Mouse (Mus musculus): ENCODE measurements around the gene Alk.

Gene Alk

GRCm38 (mm10) chr17:72118376-72118775 is 486.1 kb downstream of the Alk start:
- no peak for DNase-seq

GRCm38 (mm10) chr17:72115271-72115944 is 489.0 kb downstream of the Alk start:
- DNase-seq, result no peak

GRCm38 (mm10) chr17:72112004-72112403 is 492.4 kb downstream of the Alk start:
- no peak for DNase-seq

GRCm38 (mm10) chr17:72111528-72111927 is 492.9 kb downstream of the Alk start:
- no peak for DNase-seq

GRCm38 (mm10) chr17:72087261-72087703 is 517.1 kb downstream of the Alk start:
- no peak for DNase-seq

GRCm38 (mm10) chr17:72081396-72081795 is 523.0 kb downstream of the Alk start:
- DNase-seq, result no peak

GRCm38 (mm10) chr17:72076306-72076921 is 528.0 kb downstream of the Alk start:
- peak; percentile 68 for DNase-seq

GRCm38 (mm10) chr17:72071871-72072270 is 532.6 kb downstream of the Alk start:
- DNase-seq, result no peak

GRCm38 (mm10) chr17:72068176-72068575 is 536.3 kb downstream of the Alk start:
- no peak for DNase-seq

GRCm38 (mm10) chr17:72062978-72063377 is 541.4 kb downstream of the Alk start:
- DNase-seq, result no peak

- DNase-seq, result no peak
Observed at GRCm38 (mm10) chr17:72059312-72059711, 545.1 kb downstream of the Alk start.

GRCm38 (mm10) chr17:72045671-72046070 is 558.8 kb downstream of the Alk start:
- no peak for DNase-seq

GRCm38 (mm10) chr17:72043667-72044390 is 560.6 kb downstream of the Alk start:
- no peak for DNase-seq

GRCm38 (mm10) chr17:72043001-72043666 is 561.3 kb downstream of the Alk start:
- peak; percentile 89 for DNase-seq

GRCm38 (mm10) chr17:72039176-72039948 is 565.1 kb downstream of the Alk start:
- no peak for DNase-seq

GRCm38 (mm10) chr17:72038371-72038770 is 566.1 kb downstream of the Alk start:
- DNase-seq, result no peak

GRCm38 (mm10) chr17:72030672-72031071 is 573.8 kb downstream of the Alk start:
- DNase-seq, result no peak

- no peak for DNase-seq
Observed at GRCm38 (mm10) chr17:72023323-72023722, 581.1 kb downstream of the Alk start.

- no peak for DNase-seq
Observed at GRCm38 (mm10) chr17:72021733-72022669, 582.4 kb downstream of the Alk start.

- DNase-seq, result no peak
Observed at GRCm38 (mm10) chr17:72017329-72017728, 587.1 kb downstream of the Alk start.

- DNase-seq, result peak; percentile 84
Observed at GRCm38 (mm10) chr17:72015253-72015652, 589.2 kb downstream of the Alk start.
